Mouse (Mus musculus): Measurements from ENCODE around the gene Prkg1. TPM values are rescaled to one million over a fixed set of nuclear protein-coding genes. Genes with fewer than 3 reads are reported as not detected.

The Prkg1 gene
- polyA plus RNA-seq, 1 experiment from 2014 or later: 5.9 TPM

- H3K4me3 ChIP-seq (replicated peaks): no peak overlapping the region
- H3K4me1 ChIP-seq: no peaks in the 10 kb centered on the region
- no peak overlapping the region for H3K27ac ChIP-seq
- ATAC-seq (ENCODE audit: low FRiP score): no peak
- WGBS: 23% methylated on average over 1 of the region's 1 CpGs
- H3K27me3 ChIP-seq: no peaks in the 10 kb centered on the region
- H3K9ac ChIP-seq: no peak overlapping the region
- H3K36me3 ChIP-seq (replicated peaks): no peaks in the 10 kb centered on the region
- H3K4me2 ChIP-seq: no peak overlapping the region
- H3K9me3 ChIP-seq: no peaks in the 10 kb centered on the region
Measured at GRCm38 (mm10) chr19:31471766-31472165, 293.1 kb downstream of the Prkg1 start.

- no peaks in the 10 kb centered on the region for H3K36me3 ChIP-seq (replicated peaks)
- H3K4me1 ChIP-seq: no peaks in the 10 kb centered on the region
- ATAC-seq (ENCODE audit: low FRiP score): no peak
- no peak overlapping the region for H3K27ac ChIP-seq
- no peak overlapping the region for H3K4me3 ChIP-seq (replicated peaks)
- no peaks in the 10 kb centered on the region for H3K27me3 ChIP-seq
- H3K9me3 ChIP-seq: no peaks in the 10 kb centered on the region
- no peak overlapping the region for H3K9ac ChIP-seq
- H3K4me2 ChIP-seq: no peak overlapping the region
Measured at GRCm38 (mm10) chr19:31460188-31460587, 304.6 kb downstream of the Prkg1 start.

- H3K4me1 ChIP-seq: no peaks in the 10 kb centered on the region
- H3K36me3 ChIP-seq (replicated peaks): no peaks in the 10 kb centered on the region
- WGBS: 73% methylated on average over 1 of the region's 1 CpGs
- no peak for ATAC-seq (ENCODE audit: low FRiP score)
- H3K27me3 ChIP-seq: no peaks in the 10 kb centered on the region
- no peak overlapping the region for H3K9ac ChIP-seq
- no peak overlapping the region for H3K4me2 ChIP-seq
- H3K9me3 ChIP-seq: no peaks in the 10 kb centered on the region
- H3K27ac ChIP-seq: no peak overlapping the region
- no peak overlapping the region for H3K4me3 ChIP-seq (replicated peaks)
Measured at GRCm38 (mm10) chr19:31444101-31444500, 320.7 kb downstream of the Prkg1 start.

- no peak overlapping the region for H3K4me2 ChIP-seq
- no peaks in the 10 kb centered on the region for H3K27me3 ChIP-seq
- H3K4me1 ChIP-seq: no peaks in the 10 kb centered on the region
- H3K36me3 ChIP-seq (replicated peaks): no peaks in the 10 kb centered on the region
- H3K9me3 ChIP-seq: no peaks in the 10 kb centered on the region
- H3K27ac ChIP-seq: no peak overlapping the region
- no peak for ATAC-seq (ENCODE audit: low FRiP score)
- no peak overlapping the region for H3K4me3 ChIP-seq (replicated peaks)
- H3K9ac ChIP-seq: no peak overlapping the region
- 81% methylated on average over 3 of the region's 3 CpGs for WGBS
Measured at GRCm38 (mm10) chr19:31442311-31442710, 322.5 kb downstream of the Prkg1 start.

- Histone ChIP-seq H3K27ac (no peak overlapping the region), H3K27me3 (no peaks in the 10 kb centered on the region), H3K9ac (no peak overlapping the region), H3K4me2 (no peak overlapping the region), H3K36me3 (replicated peaks) (no peaks in the 10 kb centered on the region), H3K4me1 (no peaks in the 10 kb centered on the region), H3K9me3 (no peaks in the 10 kb centered on the region), H3K4me3 (replicated peaks) (no peak overlapping the region)
- no peak for ATAC-seq (ENCODE audit: low FRiP score)
- 82% methylated on average over 1 of the region's 1 CpGs for WGBS
Measured at GRCm38 (mm10) chr19:31433446-31433845, 331.4 kb downstream of the Prkg1 start.

- Histone ChIP-seq H3K27ac (no peak overlapping the region), H3K4me3 (replicated peaks) (no peak overlapping the region), H3K4me2 (no peak overlapping the region), H3K27me3 (no peaks in the 10 kb centered on the region), H3K36me3 (replicated peaks) (no peaks in the 10 kb centered on the region), H3K9ac (no peak overlapping the region), H3K9me3 (no peaks in the 10 kb centered on the region), H3K4me1 (no peaks in the 10 kb centered on the region)
- no peak for ATAC-seq (ENCODE audit: low FRiP score)
- 59% methylated on average over 2 of the region's 2 CpGs for WGBS
Measured at GRCm38 (mm10) chr19:31431411-31431810, 333.4 kb downstream of the Prkg1 start.

- ATAC-seq (ENCODE audit: low FRiP score): no peak
- Histone ChIP-seq H3K4me1 (no peaks in the 10 kb centered on the region), H3K4me2 (no peak overlapping the region), H3K27ac (no peak overlapping the region), H3K27me3 (no peaks in the 10 kb centered on the region), H3K9ac (no peak overlapping the region), H3K9me3 (no peaks in the 10 kb centered on the region), H3K36me3 (replicated peaks) (no peaks in the 10 kb centered on the region), H3K4me3 (replicated peaks) (no peak overlapping the region)
- 71% methylated on average over 5 of the region's 5 CpGs for WGBS
Measured at GRCm38 (mm10) chr19:31426142-31426541, 338.7 kb downstream of the Prkg1 start.

GRCm38 (mm10) chr19:31425199-31425598, 339.6 kb downstream of the Prkg1 start:
- H3K4me1 ChIP-seq: no peaks in the 10 kb centered on the region
- H3K4me2 ChIP-seq: no peak overlapping the region
- ATAC-seq (ENCODE audit: low FRiP score): no peak
- no peak overlapping the region for H3K4me3 ChIP-seq (replicated peaks)
- no peaks in the 10 kb centered on the region for H3K9me3 ChIP-seq
- H3K9ac ChIP-seq: no peak overlapping the region
- H3K27ac ChIP-seq: no peak overlapping the region
- no peaks in the 10 kb centered on the region for H3K27me3 ChIP-seq
- H3K36me3 ChIP-seq (replicated peaks): no peaks in the 10 kb centered on the region
- 76% methylated on average over 9 of the region's 9 CpGs for WGBS

GRCm38 (mm10) chr19:31424319-31424718, 340.5 kb downstream of the Prkg1 start:
- Histone ChIP-seq H3K9me3 (no peaks in the 10 kb centered on the region), H3K36me3 (replicated peaks) (no peaks in the 10 kb centered on the region), H3K27me3 (no peaks in the 10 kb centered on the region), H3K4me2 (no peak overlapping the region), H3K4me1 (no peaks in the 10 kb centered on the region), H3K4me3 (replicated peaks) (no peak overlapping the region), H3K27ac (no peak overlapping the region), H3K9ac (no peak overlapping the region)
- 83% methylated on average over 5 of the region's 5 CpGs for WGBS
- ATAC-seq (ENCODE audit: low FRiP score): no peak

GRCm38 (mm10) chr19:31413571-31413970, 351.3 kb downstream of the Prkg1 start:
- H3K27ac ChIP-seq: no peak overlapping the region
- H3K36me3 ChIP-seq (replicated peaks): no peaks in the 10 kb centered on the region
- H3K9me3 ChIP-seq: no peaks in the 10 kb centered on the region
- H3K27me3 ChIP-seq: no peaks in the 10 kb centered on the region
- ATAC-seq (ENCODE audit: low FRiP score): no peak
- H3K4me3 ChIP-seq (replicated peaks): no peak overlapping the region
- no peak overlapping the region for H3K4me2 ChIP-seq
- no peaks in the 10 kb centered on the region for H3K4me1 ChIP-seq
- H3K9ac ChIP-seq: no peak overlapping the region
- WGBS: 84% methylated on average over 7 of the region's 7 CpGs

GRCm38 (mm10) chr19:31396096-31396495, 368.7 kb downstream of the Prkg1 start:
- ATAC-seq (ENCODE audit: low FRiP score): no peak
- Histone ChIP-seq H3K4me1 (no peaks in the 10 kb centered on the region), H3K9me3 (no peaks in the 10 kb centered on the region), H3K27ac (no peak overlapping the region), H3K9ac (no peak overlapping the region), H3K4me2 (no peak overlapping the region), H3K27me3 (no peaks in the 10 kb centered on the region), H3K36me3 (replicated peaks) (no peaks in the 10 kb centered on the region), H3K4me3 (replicated peaks) (no peak overlapping the region)
- WGBS: 88% methylated on average over 1 of the region's 1 CpGs

- Histone ChIP-seq H3K4me1 (no peaks in the 10 kb centered on the region), H3K9me3 (no peaks in the 10 kb centered on the region), H3K27me3 (no peaks in the 10 kb centered on the region), H3K27ac (no peak overlapping the region), H3K36me3 (replicated peaks) (no peaks in the 10 kb centered on the region), H3K4me3 (replicated peaks) (no peak overlapping the region), H3K9ac (no peak overlapping the region), H3K4me2 (no peak overlapping the region)
- 86% methylated on average over 3 of the region's 3 CpGs for WGBS
- no peak for ATAC-seq (ENCODE audit: low FRiP score)
Measured at GRCm38 (mm10) chr19:31385353-31385752, 379.5 kb downstream of the Prkg1 start.

GRCm38 (mm10) chr19:31383881-31384280, 381.0 kb downstream of the Prkg1 start:
- Histone ChIP-seq H3K9me3 (no peaks in the 10 kb centered on the region), H3K4me2 (no peak overlapping the region), H3K27ac (no peak overlapping the region), H3K4me3 (replicated peaks) (no peak overlapping the region), H3K9ac (no peak overlapping the region), H3K36me3 (replicated peaks) (no peaks in the 10 kb centered on the region), H3K4me1 (no peaks in the 10 kb centered on the region), H3K27me3 (no peaks in the 10 kb centered on the region)
- ATAC-seq (ENCODE audit: low FRiP score): no peak
- WGBS: 63% methylated on average over 5 of the region's 5 CpGs

GRCm38 (mm10) chr19:31370106-31370505, 394.7 kb downstream of the Prkg1 start:
- 75% methylated on average over 1 of the region's 1 CpGs for WGBS
- no peaks in the 10 kb centered on the region for H3K36me3 ChIP-seq (replicated peaks)
- H3K27ac ChIP-seq: no peak overlapping the region
- no peak overlapping the region for H3K4me2 ChIP-seq
- no peak overlapping the region for H3K9ac ChIP-seq
- H3K27me3 ChIP-seq: no peaks in the 10 kb centered on the region
- H3K4me3 ChIP-seq (replicated peaks): no peak overlapping the region
- no peak for ATAC-seq (ENCODE audit: low FRiP score)
- H3K4me1 ChIP-seq: no peaks in the 10 kb centered on the region
- H3K9me3 ChIP-seq: no peaks in the 10 kb centered on the region

Measured in forebrain, embryonic 12.5 days (tissue).